Mouse (Mus musculus): Measurements from ENCODE around the gene Gm10697. TPM values are rescaled to one million over a fixed set of nuclear protein-coding genes. Genes with fewer than 3 reads are reported as not detected.
"Not testable (repeated sequence)": the region's sequence is repeated elsewhere in the genome, so short reads cannot be mapped to it uniquely, and the experiment has no call there.

Gene Gm10697
- total RNA-seq (2021), result not detected
- long read RNA-seq, experiment 1, result 0 reads
- long read RNA-seq, experiment 2, result 0 reads

GRCm38 (mm10) chr3:94072544-94072943 lies at the start of gene Gm10697:
Gm10697 (minus strand) TSS chr3:94072644.
- DNase-seq (ENCODE audit: low spot score in 2 of 2), result not testable (repeated sequence)

- not testable (repeated sequence) for DNase-seq (ENCODE audit: low spot score in 2 of 2)
These were observed 42.6 kb upstream of the Gm10697 start for GRCm38 (mm10) chr3:94115071-94115470.

DNA sequence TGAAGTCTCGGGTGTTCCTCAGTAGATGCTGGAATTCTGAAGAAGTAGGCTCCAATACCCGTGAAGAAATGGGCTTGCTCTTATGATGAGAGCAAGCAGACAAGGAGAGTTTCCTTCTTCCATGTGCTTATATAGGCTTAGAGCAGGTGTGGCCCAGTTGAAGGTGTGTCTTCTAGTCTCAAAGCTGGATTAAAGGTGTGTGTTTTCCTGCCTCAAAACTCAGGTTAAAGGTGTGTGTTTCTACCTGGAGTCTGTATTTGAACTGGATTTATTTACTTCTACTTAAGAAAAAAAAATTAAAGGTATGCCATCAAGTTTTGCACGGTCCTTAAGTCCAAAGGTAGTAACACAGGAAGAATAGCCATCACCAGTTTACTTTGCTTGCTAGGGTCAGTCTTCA lies 17.7 kb downstream of the Gm10697 start, which contains the start of gene Gm9125:
Gene Gm9125 (minus strand): TSS at position 101 of the 400 bp plus-strand sequence.
- not testable (repeated sequence) for DNase-seq (ENCODE audit: low spot score in 2 of 2)

DNA sequence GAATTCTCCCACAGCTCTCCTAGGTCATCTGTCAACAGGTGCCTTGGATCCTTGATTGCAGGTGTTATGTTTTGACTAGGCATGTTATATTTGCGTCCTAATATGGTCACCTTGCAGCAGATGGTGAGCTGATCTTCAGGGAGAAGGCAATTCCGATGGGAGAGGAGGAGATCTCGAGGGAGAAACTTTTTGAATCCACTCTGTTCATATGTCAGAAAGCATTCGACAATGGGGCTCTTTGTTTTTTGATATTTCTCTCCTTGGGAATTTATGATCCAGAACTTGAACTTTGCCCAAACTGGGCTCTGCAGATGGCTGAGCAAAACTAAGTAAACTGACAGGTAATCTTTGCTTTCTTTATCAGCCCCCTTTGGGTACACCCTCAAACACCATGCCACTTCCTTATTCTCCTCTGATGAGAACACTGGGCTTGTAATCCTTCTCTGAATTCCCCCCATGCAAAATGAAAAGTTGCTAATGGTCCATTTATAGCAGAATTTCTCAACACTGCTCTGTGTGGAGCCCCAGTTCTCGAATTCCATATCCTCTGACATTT lies 22.8 kb downstream of the Gm10697 start:
- not testable (repeated sequence) for DNase-seq (ENCODE audit: low spot score in 2 of 2)

DNA sequence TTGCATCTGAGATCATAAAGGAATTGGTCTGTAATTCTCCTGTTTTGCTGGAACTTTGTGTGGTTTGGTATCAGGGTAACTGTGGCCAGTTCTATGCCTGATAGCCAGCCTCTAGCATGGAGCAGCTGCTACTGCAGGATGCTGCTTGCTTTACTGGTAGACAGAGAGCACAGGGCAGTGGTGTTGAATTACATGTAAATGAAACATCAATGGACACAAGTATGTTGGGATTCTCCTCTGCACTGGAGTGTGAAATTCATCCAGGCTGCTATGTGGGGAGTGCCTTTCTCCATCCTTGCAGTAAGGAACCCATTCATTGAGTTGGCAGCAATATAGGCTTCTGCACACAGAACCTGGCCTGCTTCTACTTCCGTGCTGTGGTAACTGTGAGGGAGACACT lies 34.2 kb downstream of the Gm10697 start:
- DNase-seq (ENCODE audit: low spot score in 2 of 2), result not testable (repeated sequence)

DNA sequence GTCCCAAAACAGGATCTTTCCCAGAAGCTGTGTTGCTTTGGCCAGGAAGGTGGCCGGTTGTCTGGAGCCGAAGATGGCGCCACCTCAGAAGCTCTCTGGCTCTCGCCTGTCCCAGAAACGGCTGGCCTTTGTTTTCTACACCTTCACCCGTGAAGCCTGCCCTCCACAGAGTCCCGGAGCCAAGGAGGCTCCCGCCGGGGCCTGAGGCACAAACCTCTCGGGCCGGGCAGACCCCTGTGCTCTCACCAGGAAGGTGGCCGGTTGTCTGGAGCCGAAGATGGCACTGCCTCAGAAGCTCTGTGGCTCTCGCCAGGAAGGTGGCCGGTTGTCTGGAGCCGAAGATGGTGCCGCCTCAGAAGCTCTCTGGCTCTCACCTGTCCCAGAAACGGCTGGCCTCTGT lies 38.0 kb downstream of the Gm10697 start:
- not testable (repeated sequence) for DNase-seq (ENCODE audit: low spot score in 2 of 2)

Other genes starting within 250 kb of the Gm10697 start
- not detected for gene Tdpoz3, start 246.6 kb downstream of the Gm10697 start, total RNA-seq (2021)
- gene Gm9117, start 129.1 kb downstream of the Gm10697 start, total RNA-seq (2021), result not detected
- not detected for gene Tdpoz5, start 111.3 kb downstream of the Gm10697 start, total RNA-seq (2021)
- not detected for gene Gm9125, start 17.8 kb downstream of the Gm10697 start, total RNA-seq (2021)
- gene Gm10696, start 105.5 kb upstream of the Gm10697 start, total RNA-seq (2021), result not detected
- gene Gm5286, start 124.1 kb upstream of the Gm10697 start, total RNA-seq (2021), result not detected
- not detected for gene Gm4778, start 191.4 kb upstream of the Gm10697 start, total RNA-seq (2021)
- 1 to 10 TPM; 6.6 to 6.8 TPM for gene Them4, start 237.4 kb upstream of the Gm10697 start, total RNA-seq (2021)